Comparison of ENCODE assay signal across 9 mouse cellular contexts in genomic region chr9:58053102-58053501, GRCm38 (mm10). TPM values are rescaled to one million over a fixed set of nuclear protein-coding genes. Genes with fewer than 3 reads are reported as not detected.
A peak's percentile ranks its signal among the peaks of the same experiment; 100 is the strongest.
DNase-seq lines count a peak whose midpoint lies in the region; ATAC-seq and TF ChIP-seq lines count a peak whose summit lies in the region.
"Had no signal": no experiment of that assay in that cellular context is flagged by ENCODE, and none has a peak within 500 bp of the region (broad histone marks: within the 10 kb centered on the region; RNA-seq: fewer than 3 reads in every experiment).

No protein-coding gene starts in this region.

- 15% methylated on average over 3 of the region's 3 CpGs for WGBS in neural tube, embryonic 15.5 days
- WGBS in forebrain, embryonic 14.5 days, result 22% methylated on average over 3 of the region's 3 CpGs
- 14% methylated on average over 3 of the region's 3 CpGs for WGBS in lung, embryonic 14.5 days

- H3K9me3 ChIP-seq in neural tube, embryonic 15.5 days (replicated peaks), result no peaks in the 10 kb centered on the region
- no peaks in the 10 kb centered on the region for H3K9me3 ChIP-seq in forebrain, embryonic 14.5 days (replicated peaks; ENCODE audit: control insufficient read depth, low read length)
- H3K9me3 ChIP-seq in lung, embryonic 14.5 days (ENCODE audit: low read depth, low read length), result no peaks in the 10 kb centered on the region

- no peaks in the 10 kb centered on the region for H3K36me3 ChIP-seq in neural tube, embryonic 15.5 days
- H3K36me3 ChIP-seq in forebrain, embryonic 14.5 days (ENCODE audit: control insufficient read depth, insufficient read depth, low read length), result no peaks in the 10 kb centered on the region
- H3K36me3 ChIP-seq in lung, embryonic 14.5 days (ENCODE audit: insufficient read depth), result no peaks in the 10 kb centered on the region

- H3K27me3 ChIP-seq in neural tube, embryonic 15.5 days (replicated peaks), result peaks cover 5% of the 10 kb centered on the region; the same call in 1 of the 2 replicates
- no peaks in the 10 kb centered on the region for H3K27me3 ChIP-seq in forebrain, embryonic 14.5 days (replicated peaks; ENCODE audit: control insufficient read depth, insufficient read depth, low read length)
- H3K27me3 ChIP-seq in lung, embryonic 14.5 days (ENCODE audit: insufficient read depth, low read length), result no peaks in the 10 kb centered on the region; the same call in 1 of the 2 replicates

- H3K4me1 ChIP-seq in neural tube, embryonic 15.5 days, result peaks cover 48% of the 10 kb centered on the region
- peaks cover 49% of the 10 kb centered on the region for H3K4me1 ChIP-seq in forebrain, embryonic 14.5 days (ENCODE audit: control insufficient read depth, insufficient read depth, low read length)
- no peaks in the 10 kb centered on the region for H3K4me1 ChIP-seq in lung, embryonic 14.5 days (ENCODE audit: insufficient read depth)

- ATAC-seq in neural tube, embryonic 15.5 days (ENCODE audit: low FRiP score), result no peak
- peak; percentile 35 for ATAC-seq in forebrain, embryonic 14.5 days
- no peak for ATAC-seq in lung, embryonic 14.5 days (ENCODE audit: insufficient read depth)
- no peak for ATAC-seq in monocyte, adult 5-6 weeks (replicated peaks; ENCODE audit: insufficient number of reproducible peaks, low FRiP score, low TSS enrichment, poor library complexity, severe bottlenecking)

- no peak overlapping the region for H3K4me3 ChIP-seq in neural tube, embryonic 15.5 days (replicated peaks)
- H3K4me3 ChIP-seq in forebrain, embryonic 14.5 days (ENCODE audit: low read depth, low read length), result no peak overlapping the region
- H3K4me3 ChIP-seq in lung, embryonic 14.5 days (ENCODE audit: low read depth, low read length), result no peak overlapping the region
- H3K4me3 ChIP-seq: erythroblast, embryonic 14.5 days had no signal

- no peak overlapping the region for H3K27ac ChIP-seq in neural tube, embryonic 15.5 days (replicated peaks)
- peak overlapping the region; percentile 53 for H3K27ac ChIP-seq in forebrain, embryonic 14.5 days (ENCODE audit: low read depth, low read length)
- H3K27ac ChIP-seq in lung, embryonic 14.5 days (ENCODE audit: low read depth), result no peak overlapping the region

- peak; percentile 89 for TF ChIP-seq CTCF in lung, embryonic 14.5 days (IDR thresholded peaks at IDR 0.05; ENCODE audit: low read depth)

- no peak overlapping the region for H3K4me2 ChIP-seq in neural tube, embryonic 15.5 days
- H3K4me2 ChIP-seq in forebrain, embryonic 14.5 days (ENCODE audit: low read length), result peak overlapping the region; percentile 4; the same call in 1 of the 2 replicates
- no peak overlapping the region for H3K4me2 ChIP-seq in lung, embryonic 14.5 days

- no peak overlapping the region for H3K9ac ChIP-seq in neural tube, embryonic 15.5 days (replicated peaks)
- H3K9ac ChIP-seq in forebrain, embryonic 14.5 days (ENCODE audit: low read length), result 0 out of 2 replicates have a peak overlapping the region, but pooled peaks have one; percentile 37
- no peak overlapping the region for H3K9ac ChIP-seq in lung, embryonic 14.5 days

- peak; percentile 62 for DNase-seq in neural tube, embryonic 10.5 days (ENCODE audit: extremely low spot score, low spot score)
- DNase-seq in c-Kit-positive CD71-negative TER-119-negative erythroid progenitor cells, embryonic 14.5 days (ENCODE audit: low read depth), result peak; percentile 22
- peak; percentile 84 for DNase-seq in forebrain, embryonic 14.5 days (ENCODE audit: low spot score)
- DNase-seq in kidney, postnatal 25 days, result peak; percentile 54 to 65
- peak; percentile 83 for DNase-seq in lung, embryonic 14.5 days
- peak; percentile 77 to 80 for DNase-seq in right cerebral cortex, adult 2 months (ENCODE audit: low spot score in 2 of 2)

RNA-seq across cellular contexts. Expression of gene Stra6, which starts 10.5 kb away (rescaled TPM):
- 20.6 and 21.5 TPM in 2 replicates for polyA plus RNA-seq in neural tube, embryonic 15.5 days (2015; fragmentation: Nextera tagmentation; extraction: Ambion mirVana)
- 9.9 and 11.1 TPM in 2 replicates for polyA plus RNA-seq in forebrain, embryonic 14.5 days (2014; fragmentation: Nextera tagmentation; extraction: Ambion mirVana)
- 3.4 and 4.0 TPM in 2 replicates for polyA plus RNA-seq in lung, embryonic 14.5 days (2014; fragmentation: Nextera tagmentation; extraction: Ambion mirVana)
- not detected in 3 replicates for total RNA-seq in monocyte, adult 5-6 weeks (2017)
- polyA plus RNA-seq: erythroblast, embryonic 14.5 days had no signal

RNA-seq across cellular contexts. Expression of gene Cyp11a1, which starts 46.9 kb away (rescaled TPM):
- 1.9 and 4.9 TPM in 2 replicates for polyA plus RNA-seq in neural tube, embryonic 15.5 days (2015; fragmentation: Nextera tagmentation; extraction: Ambion mirVana)
- polyA plus RNA-seq in forebrain, embryonic 14.5 days (2014; fragmentation: Nextera tagmentation; extraction: Ambion mirVana), result 0.15 and 0.54 TPM in 2 replicates
- polyA plus RNA-seq in lung, embryonic 14.5 days (2014; fragmentation: Nextera tagmentation; extraction: Ambion mirVana), result 0.13 and 0.69 TPM in 2 replicates
- total RNA-seq in monocyte, adult 5-6 weeks (2017), result 7.8 to 44.8 TPM (median 28.4 TPM) in 3 replicates

Comparison
In these comparisons a context has a peak if more than half of its experiments do, and no peak if none do; other contexts are left out.
1. DNase-seq: peak in every context shown above with its lines; median percentile 84 in forebrain, embryonic 14.5 days; 83 in lung, embryonic 14.5 days; 78 in right cerebral cortex, adult 2 months; 62 in neural tube, embryonic 10.5 days; 60 in kidney, postnatal 25 days; 22 in c-Kit-positive CD71-negative TER-119-negative erythroid progenitor cells, embryonic 14.5 days.